Mouse (Mus musculus) liver, embryonic 16.5 days (tissue): ENCODE measurements around the gene Ada. TPM values are rescaled to one million over a fixed set of nuclear protein-coding genes. Genes with fewer than 3 reads are reported as not detected.
"Not testable (repeated sequence)": the region's sequence is repeated elsewhere in the genome, so short reads cannot be mapped to it uniquely, and the experiment has no call there.

Experiments
- ATAC-seq: fragments of 200-750 bp; cut with Nextera tagmentation; 2 replicates; pipeline ENCODE4 v1.8.0; 2017; ENCODE audit warnings: low read depth, mild to moderate bottlenecking, moderate number of reproducible peaks, moderate library complexity
- H3K27ac ChIP-seq: fragments of 300-500 bp; sonication (generic); 2 replicates; pipeline ENCODE4 v1.5.1; 2014; ENCODE audit warnings: mild to moderate bottlenecking, low read length
- H3K27me3 ChIP-seq: fragments of 300-500 bp; sonication (generic); 2 replicates; pipeline ENCODE4 v1.6.1; 2014; ENCODE audit warnings: low read depth, low read length, mixed read lengths; ENCODE audit not compliant: control insufficient read depth, insufficient read depth
- H3K36me3 ChIP-seq: fragments of 300-500 bp; sonication (generic); 2 replicates; pipeline ENCODE4 v1.6.1; 2014; ENCODE audit warnings: mild to moderate bottlenecking; ENCODE audit not compliant: control insufficient read depth, insufficient read depth
- H3K4me1 ChIP-seq: fragments of 300-500 bp; sonication (generic); 2 replicates; pipeline ENCODE4 v1.6.1; 2014; ENCODE audit warnings: low read depth, low read length, mixed read lengths; ENCODE audit not compliant: control insufficient read depth
- H3K4me2 ChIP-seq: fragments of 300-500 bp; sonication (generic); 2 replicates; pipeline ENCODE4 v1.6.1; 2014; ENCODE audit warnings: low read depth, low read length, mixed read lengths
- H3K4me3 ChIP-seq: fragments of 300-500 bp; sonication (generic); 2 replicates; pipeline ENCODE4 v1.5.1; 2014; ENCODE audit warnings: low read depth, mild to moderate bottlenecking, low read length
- H3K9ac ChIP-seq: fragments of 300-500 bp; sonication (generic); 2 replicates; pipeline ENCODE4 v1.6.1; 2014; ENCODE audit warnings: low read depth, low read length
- H3K9me3 ChIP-seq: fragments of 300-500 bp; sonication (generic); replicated peaks from 2 replicates; pipeline ENCODE4 v1.6.1; 2016; ENCODE audit warnings: low read length; ENCODE audit not compliant: control insufficient read depth
- WGBS: fragments of 180-500 bp; shearing (Covaris S2); extraction: QIAGEN DNeasy Blood & Tissue Kit; methylation state at CpG from one replicate; pipeline ENCODE4 v1.1.7; 2014; ENCODE audit not compliant: insufficient replicate concordance; 5-methylcytosine and 5-hydroxymethylcytosine counted together
- polyA plus RNA-seq: library from polyadenylated mRNA; unstranded; fragments of >200 nt; fragmentation: Nextera tagmentation; extraction: Ambion mirVana; gene quantifications from 2 replicates; pipeline ENCODE4 v1.2.1, GENCODE M21; 2015

Gene Ada
- polyA plus RNA-seq, 1 experiment from 2014 or later = 3.4 TPM

DNA sequence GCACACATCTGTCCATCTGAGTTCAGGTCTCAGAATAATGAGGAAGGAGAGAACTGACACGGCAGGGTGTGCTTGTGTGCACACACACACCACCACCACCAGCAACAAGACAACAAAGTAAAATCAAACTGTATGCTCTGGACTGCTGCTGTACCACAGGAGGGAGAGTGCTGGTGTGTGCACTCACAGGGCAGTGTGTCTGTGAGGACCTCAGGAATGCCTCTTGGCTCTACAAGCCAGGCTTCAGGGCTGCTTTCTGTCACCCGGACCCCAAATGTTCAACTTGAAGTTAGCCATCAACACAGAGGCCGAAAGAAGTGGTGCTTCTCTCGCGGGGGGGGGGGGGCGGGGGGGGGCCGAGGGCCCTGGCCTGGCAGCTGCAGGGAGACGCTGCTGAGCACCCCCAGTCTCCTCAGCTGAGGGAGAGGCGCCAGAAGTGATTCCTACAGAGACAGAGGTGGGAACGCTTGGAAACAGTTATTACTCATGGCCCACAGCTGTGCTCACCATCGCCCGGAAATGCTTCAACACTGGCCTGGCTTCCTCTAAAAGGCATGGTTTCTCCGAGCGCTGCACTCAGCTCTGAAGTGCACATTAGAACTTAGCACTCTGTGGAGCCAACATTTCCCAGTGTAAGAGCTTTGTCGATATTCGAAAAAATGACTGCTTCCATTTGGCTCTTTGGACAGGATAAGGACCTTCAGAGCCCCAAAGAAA, 52.1 kb downstream of the Ada start:
- H3K9ac ChIP-seq = no peak overlapping the region

GRCm38 (mm10) chr2:163696763-163697162, 53.3 kb downstream of the Ada start:
- no peak overlapping the region for H3K9ac ChIP-seq
- peak; percentile 28; the same call in 1 of the 2 replicates for ATAC-seq
- no peak overlapping the region for H3K4me3 ChIP-seq
- H3K4me1 ChIP-seq = peaks cover 67% of the 10 kb centered on the region
- H3K9me3 ChIP-seq = no peaks in the 10 kb centered on the region
- H3K36me3 ChIP-seq = no peaks in the 10 kb centered on the region
- H3K4me2 ChIP-seq = no peak overlapping the region
- WGBS = 21% methylated on average over 2 of the region's 2 CpGs
- no peak overlapping the region for H3K27ac ChIP-seq
- H3K27me3 ChIP-seq = no peaks in the 10 kb centered on the region

More for the DNA sequence above, 52.1 kb downstream of the Ada start:
- no peaks in the 10 kb centered on the region for H3K9me3 ChIP-seq
- H3K27me3 ChIP-seq = no peaks in the 10 kb centered on the region
- peaks cover 64% of the 10 kb centered on the region for H3K4me1 ChIP-seq
- WGBS = 27% methylated on average over 14 of the region's 16 CpGs
- H3K36me3 ChIP-seq = no peaks in the 10 kb centered on the region
- no peak overlapping the region for H3K4me3 ChIP-seq
- peak overlapping the region; percentile 21; the same call in 1 of the 2 replicates for H3K27ac ChIP-seq
- ATAC-seq = no peak
- no peak overlapping the region for H3K4me2 ChIP-seq

- H3K27me3 ChIP-seq = no peaks in the 10 kb centered on the region
- H3K9ac ChIP-seq = peak overlapping the region; percentile 30
- ATAC-seq = no peak
- no peaks in the 10 kb centered on the region for H3K9me3 ChIP-seq
- peak overlapping the region; percentile 82 for H3K27ac ChIP-seq
- H3K4me1 ChIP-seq = peaks cover 80% of the 10 kb centered on the region
- 51% methylated on average over 9 of the region's 9 CpGs for WGBS
- no peaks in the 10 kb centered on the region for H3K36me3 ChIP-seq
- H3K4me2 ChIP-seq = no peak overlapping the region
- no peak overlapping the region for H3K4me3 ChIP-seq
Measured at GRCm38 (mm10) chr2:163693716-163694314, 56.2 kb downstream of the Ada start.

DNA sequence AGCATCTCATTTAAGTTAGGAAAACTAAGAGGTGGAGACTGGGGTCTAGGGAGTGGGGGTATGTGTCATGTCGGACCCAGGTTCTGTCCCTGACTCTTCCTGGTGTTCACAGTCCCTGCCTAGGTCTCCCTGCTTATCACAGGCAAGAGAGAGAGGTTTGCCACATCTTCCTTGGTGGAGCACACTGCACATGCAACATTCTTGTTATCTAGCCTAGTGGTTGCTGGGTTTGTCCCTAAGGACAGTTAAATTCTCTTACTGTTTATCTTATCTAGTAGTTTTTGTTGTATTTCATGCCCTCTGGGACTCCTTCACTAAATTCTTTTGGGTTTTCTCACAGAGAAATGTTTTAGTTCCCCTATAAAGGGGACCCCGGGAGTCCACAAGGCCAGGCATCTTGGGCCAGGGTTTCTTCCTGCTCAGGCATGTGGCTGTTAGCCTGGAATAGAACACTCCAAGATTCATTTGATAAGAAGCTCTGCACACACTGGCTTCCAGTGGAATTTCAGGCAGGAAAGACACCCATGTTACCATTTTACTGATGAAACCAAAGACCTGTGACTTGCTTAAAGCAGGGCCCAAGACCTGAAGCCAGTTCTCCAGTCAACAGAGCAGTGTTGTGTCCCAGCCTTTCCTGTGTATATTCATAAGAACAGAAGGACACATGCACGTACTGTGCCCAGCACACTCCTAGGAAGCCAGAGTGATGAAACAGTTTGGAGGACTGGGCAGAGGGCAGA, 57.0 kb downstream of the Ada start:
- H3K27ac ChIP-seq = peak overlapping the region; percentile 82
- no peaks in the 10 kb centered on the region for H3K27me3 ChIP-seq
- ATAC-seq = peak; percentile 74
- peaks cover 76% of the 10 kb centered on the region for H3K4me1 ChIP-seq
- WGBS = 16% methylated on average over 3 of the region's 3 CpGs
- H3K9me3 ChIP-seq = no peaks in the 10 kb centered on the region
- H3K9ac ChIP-seq = peak overlapping the region; percentile 31; the same call in 1 of the 2 replicates
- no peak overlapping the region for H3K4me3 ChIP-seq
- H3K36me3 ChIP-seq = no peaks in the 10 kb centered on the region
- H3K4me2 ChIP-seq = peak overlapping the region; percentile 28; the same call in 1 of the 2 replicates

GRCm38 (mm10) chr2:163691846-163692605, 58.0 kb downstream of the Ada start:
- ATAC-seq = peak; percentile 66
- Histone ChIP-seq H3K36me3 (no peaks in the 10 kb centered on the region), H3K9me3 (no peaks in the 10 kb centered on the region), H3K27ac (peak overlapping the region; percentile 3), H3K4me2 (peak overlapping the region; percentile 0; the same call in 1 of the 2 replicates), H3K4me3 (no peak overlapping the region), H3K4me1 (peaks cover 71% of the 10 kb centered on the region), H3K27me3 (no peaks in the 10 kb centered on the region), H3K9ac (0 out of 2 replicates have a peak overlapping the region, but pooled peaks have one; percentile 5)
- WGBS = 35% methylated on average over 6 of the region's 6 CpGs

DNA sequence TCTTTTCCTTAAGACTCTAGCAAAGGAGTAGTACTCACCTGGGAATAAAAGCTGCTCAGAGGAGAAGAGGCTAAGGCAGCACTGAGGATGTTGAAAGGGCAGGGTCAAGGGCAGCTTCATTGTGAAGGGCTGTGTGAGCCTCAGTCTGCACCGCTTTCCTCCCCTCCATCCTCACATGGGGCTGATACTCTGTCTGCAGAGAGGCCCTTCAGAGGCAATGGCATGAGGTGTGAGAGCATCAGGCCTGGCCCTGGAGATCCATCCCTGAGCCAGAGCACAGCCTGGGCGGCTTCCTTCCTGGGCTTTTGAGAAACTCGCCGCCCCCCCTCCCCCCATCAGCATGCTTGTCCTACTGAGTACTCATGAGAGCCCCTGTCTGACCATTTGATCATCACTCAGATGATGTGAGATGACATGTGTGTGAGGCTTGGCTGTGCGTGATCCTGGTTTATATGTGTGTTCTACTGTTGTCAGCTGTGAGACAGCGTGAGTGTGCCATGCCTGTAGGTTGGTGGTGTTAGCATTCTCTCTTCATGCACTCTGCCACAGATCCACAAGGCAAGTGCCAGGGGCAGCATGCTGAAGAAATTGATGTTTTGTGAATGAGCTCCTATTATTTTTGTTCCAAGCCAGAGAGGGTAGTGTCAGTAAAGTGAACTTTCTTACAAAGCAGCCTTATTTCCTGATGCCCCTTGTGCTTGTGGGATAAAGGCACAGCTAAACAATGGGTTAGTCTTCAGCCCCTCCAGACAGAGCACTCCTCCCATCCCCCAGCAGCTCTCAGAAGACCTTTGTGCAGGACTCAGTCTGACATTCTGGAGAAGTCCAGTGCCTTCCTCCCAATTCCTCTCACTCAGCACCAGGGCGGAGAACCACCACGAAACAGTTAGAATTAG, 59.4 kb downstream of the Ada start:
- no peak overlapping the region for H3K4me3 ChIP-seq
- ATAC-seq = no peak
- no peaks in the 10 kb centered on the region for H3K36me3 ChIP-seq
- H3K27me3 ChIP-seq = no peaks in the 10 kb centered on the region
- no peak overlapping the region for H3K9ac ChIP-seq
- 76% methylated on average over 8 of the region's 8 CpGs for WGBS
- H3K9me3 ChIP-seq = no peaks in the 10 kb centered on the region
- H3K27ac ChIP-seq = no peak overlapping the region; the same call in 1 of the 2 replicates
- peaks cover 71% of the 10 kb centered on the region for H3K4me1 ChIP-seq
- H3K4me2 ChIP-seq = no peak overlapping the region

- Histone ChIP-seq H3K4me3 (no peak overlapping the region), H3K4me1 (peaks cover 70% of the 10 kb centered on the region), H3K27me3 (no peaks in the 10 kb centered on the region), H3K36me3 (no peaks in the 10 kb centered on the region), H3K9me3 (no peaks in the 10 kb centered on the region), H3K4me2 (no peak overlapping the region), H3K9ac (no peak overlapping the region), H3K27ac (peak overlapping the region; percentile 27; the same call in 1 of the 2 replicates)
- no peak for ATAC-seq
- 43% methylated on average over 3 of the region's 3 CpGs for WGBS
Measured at GRCm38 (mm10) chr2:163689771-163690170, 60.3 kb downstream of the Ada start.

- 89% methylated on average over 1 of the region's 1 CpGs for WGBS
- H3K27ac ChIP-seq, H3K36me3 ChIP-seq, H3K4me3 ChIP-seq, H3K9me3 ChIP-seq, H3K27me3 ChIP-seq, H3K4me2 ChIP-seq, H3K9ac ChIP-seq, ATAC-seq: not testable (repeated sequence)
- H3K4me1 ChIP-seq = peaks cover 63% of the 10 kb centered on the region
Measured at GRCm38 (mm10) chr2:163688377-163688776, 61.7 kb downstream of the Ada start.
